Mouse (Mus musculus): ENCODE results near the gene Tnip3. TPM values are rescaled to one million over a fixed set of nuclear protein-coding genes. Genes with fewer than 3 reads are reported as not detected.

The Tnip3 gene
- polyA plus RNA-seq, 1 experiment, result not detected

DNA sequence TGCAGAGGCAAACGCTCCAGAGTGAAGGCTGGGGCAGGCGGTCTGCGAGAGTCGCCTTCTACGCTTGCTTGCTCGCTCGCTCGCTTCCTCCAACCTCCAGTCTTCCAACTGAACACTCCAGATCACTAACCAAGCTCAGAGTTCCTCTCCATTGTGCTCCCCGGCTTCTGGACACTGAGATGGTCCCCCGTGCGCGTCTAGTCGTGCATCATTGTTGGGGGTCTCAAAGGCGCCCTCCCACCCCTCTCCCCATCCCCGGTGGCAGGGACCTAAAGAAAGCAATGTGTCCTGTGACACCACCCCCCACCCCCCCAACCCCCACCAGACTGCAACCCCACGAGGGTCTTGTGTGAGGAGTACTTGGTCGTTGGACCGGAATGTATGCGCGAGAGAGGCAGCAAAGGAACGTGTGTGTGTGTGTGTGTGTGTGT is 145.9 kb downstream of the Tnip3 start:
- Histone ChIP-seq H3K27ac (ENCODE audit: control insufficient read depth, insufficient read depth, low read depth, low read length, poor library complexity) (no peak overlapping the region), H3K4me1 (ENCODE audit: control insufficient read depth, insufficient read depth, low read length) (no peaks in the 10 kb centered on the region; the same call in 1 of the 2 replicates), H3K4me3 (replicated peaks; ENCODE audit: control insufficient read depth, low read depth, low read length) (peak overlapping the region; percentile 43)
- no peak for TF ChIP-seq POLR2A (IDR thresholded peaks at IDR 0.05; ENCODE audit: borderline replicate concordance, control insufficient read depth, low read depth, low read length)
- no peak for TF ChIP-seq CTCF (IDR thresholded peaks at IDR 0.05; ENCODE audit: control insufficient read depth, insufficient read depth, low read length)
- WGBS, result 19% methylated on average over 21 of the region's 21 CpGs

DNA sequence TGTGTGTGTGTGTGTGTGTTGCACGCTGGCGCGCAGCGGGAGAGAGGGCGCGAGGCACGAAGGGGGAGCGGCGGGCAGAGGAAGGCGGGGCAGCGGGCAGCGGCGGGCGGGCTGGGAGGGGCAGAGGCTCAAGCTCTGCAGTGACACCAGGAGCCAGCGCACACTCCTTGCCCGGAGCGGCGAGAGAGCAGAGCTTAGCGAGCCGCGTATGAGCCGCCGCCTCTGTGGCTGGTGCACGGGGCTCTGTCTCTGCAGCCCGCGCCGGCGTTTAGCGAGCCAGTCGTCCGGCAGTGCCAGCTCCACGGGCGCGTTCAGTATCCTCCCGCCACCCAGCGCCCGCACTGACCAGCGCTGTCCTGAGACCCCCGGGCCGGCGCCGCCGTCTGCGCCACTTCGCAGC is 146.3 kb downstream of the Tnip3 start, which contains the start of gene Ndnf:
Ndnf (plus strand) TSS at position 140 of the 400 bp plus-strand sequence.
- H3K4me3 ChIP-seq (replicated peaks; ENCODE audit: control insufficient read depth, low read depth, low read length), result peak within 1 kb of the TSS; percentile 43
- H3K4me1 ChIP-seq (ENCODE audit: control insufficient read depth, insufficient read depth, low read length), result no peaks in the 10 kb centered on the region; the same call in 1 of the 2 replicates
- H3K27ac ChIP-seq (ENCODE audit: control insufficient read depth, insufficient read depth, low read depth, low read length, poor library complexity), result no peak within 1 kb of the TSS; the same call in 1 of the 2 replicates
- WGBS, result under 1% methylated on average over 35 of the region's 45 CpGs
- TF ChIP-seq POLR2A (IDR thresholded peaks at IDR 0.05; ENCODE audit: borderline replicate concordance, control insufficient read depth, low read depth, low read length), result peak; percentile 54; the same call in 1 of the 2 replicates
- no peak for TF ChIP-seq CTCF (IDR thresholded peaks at IDR 0.05; ENCODE audit: control insufficient read depth, insufficient read depth, low read length)

DNA sequence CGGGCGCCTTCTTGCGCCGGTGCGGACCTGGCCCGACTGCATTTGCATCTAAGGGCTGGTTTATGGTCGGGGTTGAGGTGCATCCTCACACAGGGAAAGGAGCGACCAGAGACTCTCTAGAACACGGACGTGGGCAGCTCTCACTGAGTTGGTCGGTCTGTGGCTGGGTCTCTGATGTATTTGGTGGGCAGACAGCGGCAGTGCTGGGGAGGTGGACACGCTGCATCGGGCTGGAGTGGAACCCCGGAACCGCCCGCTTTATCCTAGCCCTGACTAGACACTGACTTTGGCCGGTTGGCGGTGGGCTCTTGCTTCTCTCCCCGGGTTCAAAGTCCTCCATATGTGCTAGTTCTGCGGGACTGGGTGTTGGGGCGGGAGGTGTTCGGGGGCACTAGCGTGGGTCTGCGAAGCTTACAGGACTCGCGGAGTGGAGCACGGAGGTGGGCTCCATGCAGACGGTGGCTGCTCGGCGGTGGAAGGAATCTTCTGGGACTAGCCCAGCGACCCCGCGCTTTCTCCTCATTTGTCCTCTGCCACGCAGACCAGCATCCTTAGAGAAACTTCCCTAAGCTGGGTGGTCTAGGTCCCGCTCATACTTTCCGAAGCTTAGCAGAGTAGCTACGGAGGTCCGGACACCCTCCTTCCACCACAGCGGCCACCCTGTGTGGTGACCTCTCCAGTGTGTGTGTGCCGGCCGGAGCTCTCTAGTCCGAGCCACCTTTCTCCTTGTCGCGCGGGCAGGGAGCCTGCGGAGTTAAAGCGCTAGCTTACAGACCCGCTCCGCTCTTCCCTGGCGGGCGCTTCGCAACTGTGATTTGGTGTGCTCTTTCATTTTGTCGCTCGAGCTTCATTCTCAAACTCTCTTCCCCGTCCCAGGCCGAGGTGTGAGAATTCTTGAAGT is 147.3 kb downstream of the Tnip3 start:
- peak overlapping the region; percentile 31 for H3K4me3 ChIP-seq (replicated peaks; ENCODE audit: control insufficient read depth, low read depth, low read length)
- no peaks in the 10 kb centered on the region for H3K4me1 ChIP-seq (ENCODE audit: control insufficient read depth, insufficient read depth, low read length)
- TF ChIP-seq POLR2A (IDR thresholded peaks at IDR 0.05; ENCODE audit: borderline replicate concordance, control insufficient read depth, low read depth, low read length) (no peak), CTCF (IDR thresholded peaks at IDR 0.05; ENCODE audit: control insufficient read depth, insufficient read depth, low read length) (no peak)
- 1% methylated on average over 57 of the region's 57 CpGs for WGBS
- H3K27ac ChIP-seq (ENCODE audit: control insufficient read depth, insufficient read depth, low read depth, low read length, poor library complexity), result no peak overlapping the region

Other genes starting within 250 kb of the Tnip3 start
- gene C130060K24Rik, start 144.2 kb upstream of the Tnip3 start, polyA plus RNA-seq (2011; ENCODE audit: insufficient read depth, insufficient read length, low replicate concordance, missing spikeins), result not detected in 2 replicates
- 0.50 and 1.0 TPM in 2 replicates for gene Ndnf, start 146.3 kb downstream of the Tnip3 start, polyA plus RNA-seq (2011; ENCODE audit: insufficient read depth, insufficient read length, low replicate concordance, missing spikeins)

All from bone marrow, adult 2 months (tissue).